Comparison of ENCODE assay signal across 8 mouse cellular contexts in the genomic region with DNA sequence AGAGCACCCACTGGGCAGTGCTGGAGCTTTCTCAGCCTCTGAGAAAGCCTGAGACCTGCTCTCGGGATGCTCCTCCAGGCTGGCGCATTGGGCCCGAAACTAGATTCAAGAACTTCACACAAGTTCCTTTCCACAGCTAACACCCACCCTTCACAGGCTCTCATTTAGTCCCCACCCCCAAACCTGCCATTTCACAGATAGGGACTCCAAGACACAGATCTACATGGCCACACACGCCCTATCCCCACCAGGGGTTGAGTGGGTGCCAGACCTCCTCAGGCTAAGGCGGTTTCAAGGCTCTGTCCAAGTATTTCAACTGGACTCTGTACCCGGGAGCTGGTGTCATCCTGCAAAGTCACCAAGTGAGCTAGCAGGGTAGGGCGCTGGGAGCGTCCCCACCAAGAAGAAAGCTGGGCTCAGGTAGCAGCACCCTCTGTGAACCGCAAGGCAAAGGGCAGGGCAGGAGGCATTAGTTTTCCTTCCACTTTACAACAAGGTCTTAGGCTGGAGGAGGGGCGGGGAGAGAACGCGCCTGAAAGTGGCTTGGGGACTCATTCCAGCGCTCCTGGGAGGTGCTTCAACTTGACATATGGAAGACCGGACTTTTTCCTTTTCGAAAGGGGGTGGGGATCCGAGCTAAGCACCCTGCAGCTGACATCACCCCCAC. TPM values are rescaled to one million over a fixed set of nuclear protein-coding genes. Genes with fewer than 3 reads are reported as not detected.
A peak's percentile ranks its signal among the peaks of the same experiment; 100 is the strongest.
DNase-seq lines count a peak whose midpoint lies in the region; ATAC-seq and TF ChIP-seq lines count a peak whose summit lies in the region.

No protein-coding gene starts in this region.

- 18% methylated on average over 16 of the region's 16 CpGs for WGBS in heart, embryonic 11.5 days (ENCODE audit: insufficient replicate concordance)
- 14% methylated on average over 16 of the region's 16 CpGs for WGBS in intestine, postnatal 0 days
- WGBS in neural tube, embryonic 14.5 days = 23% methylated on average over 16 of the region's 16 CpGs

- DNase-seq in heart, postnatal 4 days = no peak
- peak; percentile 69 to 75 for DNase-seq in lung, adult 18-20 months
- no peak for DNase-seq in layer of hippocampus, postnatal 10 days (ENCODE audit: low spot score in 2 of 2)
- no peak for DNase-seq in frontal cortex, postnatal 14 days (ENCODE audit: low spot score in 2 of 2)

- ATAC-seq in heart, embryonic 11.5 days (replicated peaks; ENCODE audit: insufficient number of reproducible peaks, low FRiP score, low TSS enrichment) = no peak
- ATAC-seq in intestine, postnatal 0 days = peak; percentile 83
- no peak for ATAC-seq in neural tube, embryonic 14.5 days (ENCODE audit: low read depth)

- no peaks in the 10 kb centered on the region for H3K27me3 ChIP-seq in heart, embryonic 11.5 days (ENCODE audit: control insufficient read depth, insufficient read depth, low read length)
- H3K27me3 ChIP-seq in erythroblast, embryonic 14.5 days (ENCODE audit: control insufficient read depth) = peaks cover 23% of the 10 kb centered on the region
- no peaks in the 10 kb centered on the region for H3K27me3 ChIP-seq in intestine, postnatal 0 days (replicated peaks; ENCODE audit: control insufficient read depth, insufficient read depth, low read length)
- H3K27me3 ChIP-seq in neural tube, embryonic 14.5 days (ENCODE audit: control insufficient read depth, insufficient read depth, low read length) = no peaks in the 10 kb centered on the region

- no peaks in the 10 kb centered on the region for H3K36me3 ChIP-seq in heart, embryonic 11.5 days (ENCODE audit: control insufficient read depth, insufficient read depth, low read length)
- H3K36me3 ChIP-seq in erythroblast, embryonic 14.5 days (ENCODE audit: control insufficient read depth) = no peaks in the 10 kb centered on the region; the same call in 1 of the 2 replicates
- H3K36me3 ChIP-seq in intestine, postnatal 0 days (ENCODE audit: control insufficient read depth, insufficient read depth) = no peaks in the 10 kb centered on the region
- H3K36me3 ChIP-seq in neural tube, embryonic 14.5 days (ENCODE audit: control insufficient read depth, insufficient read depth, low read length) = no peaks in the 10 kb centered on the region

- H3K27ac ChIP-seq in heart, embryonic 11.5 days (ENCODE audit: low read depth, low read length) = no peak overlapping the region
- peak overlapping the region; percentile 63 for H3K27ac ChIP-seq in intestine, postnatal 0 days (ENCODE audit: low read depth, low read length)
- no peak overlapping the region for H3K27ac ChIP-seq in neural tube, embryonic 14.5 days (ENCODE audit: low read depth, low read length)

- no peaks in the 10 kb centered on the region for H3K9me3 ChIP-seq in heart, embryonic 11.5 days (replicated peaks; ENCODE audit: control insufficient read depth, low read length)
- H3K9me3 ChIP-seq in erythroblast, embryonic 14.5 days (ENCODE audit: control insufficient read depth, low read length) = no peaks in the 10 kb centered on the region; the same call in 1 of the 2 replicates
- no peaks in the 10 kb centered on the region for H3K9me3 ChIP-seq in intestine, postnatal 0 days (ENCODE audit: control insufficient read depth)
- H3K9me3 ChIP-seq in neural tube, embryonic 14.5 days (ENCODE audit: control insufficient read depth, low read length) = no peaks in the 10 kb centered on the region

- peaks cover 14% of the 10 kb centered on the region for H3K4me1 ChIP-seq in heart, embryonic 11.5 days (ENCODE audit: control insufficient read depth, insufficient read depth, low read length)
- H3K4me1 ChIP-seq in erythroblast, embryonic 14.5 days (ENCODE audit: control insufficient read depth) = peaks cover 51% of the 10 kb centered on the region
- no peaks in the 10 kb centered on the region; the same call in 1 of the 2 replicates for H3K4me1 ChIP-seq in intestine, postnatal 0 days (replicated peaks; ENCODE audit: control insufficient read depth, insufficient read depth, low read length)
- H3K4me1 ChIP-seq in neural tube, embryonic 14.5 days (ENCODE audit: control insufficient read depth, insufficient read depth, low read length) = peaks cover 11% of the 10 kb centered on the region

- peak overlapping the region; percentile 80 for H3K4me3 ChIP-seq in heart, embryonic 11.5 days (ENCODE audit: low read depth, low read length)
- H3K4me3 ChIP-seq in erythroblast, embryonic 14.5 days (replicated peaks) = peak overlapping the region; percentile 88
- peak overlapping the region; percentile 66 for H3K4me3 ChIP-seq in intestine, postnatal 0 days (ENCODE audit: low read depth, low read length)
- peak overlapping the region; percentile 77 for H3K4me3 ChIP-seq in neural tube, embryonic 14.5 days (ENCODE audit: low read depth, low read length)

- H3K9ac ChIP-seq in heart, embryonic 11.5 days (ENCODE audit: low read depth, low read length) = peak overlapping the region; percentile 82; the same call in 1 of the 2 replicates
- H3K9ac ChIP-seq in intestine, postnatal 0 days (ENCODE audit: low read depth, low read length) = peak overlapping the region; percentile 70
- H3K9ac ChIP-seq in neural tube, embryonic 14.5 days (replicated peaks; ENCODE audit: low read depth, low read length) = peak overlapping the region; percentile 84

- TF ChIP-seq CTCF in intestine, postnatal 0 days (IDR thresholded peaks at IDR 0.05; ENCODE audit: low read depth) = no peak

- peak overlapping the region; percentile 99 for H3K4me2 ChIP-seq in heart, embryonic 11.5 days
- peak overlapping the region; percentile 89 for H3K4me2 ChIP-seq in intestine, postnatal 0 days (replicated peaks; ENCODE audit: low read depth)
- peak overlapping the region; percentile 87 for H3K4me2 ChIP-seq in neural tube, embryonic 14.5 days (ENCODE audit: low read depth, low read length)

RNA-seq across cellular contexts. Expression of gene Gltp, which starts 1.0 kb away (rescaled TPM):
- 55.7 and 57.1 TPM in 2 replicates for polyA plus RNA-seq in heart, embryonic 11.5 days (2014; fragmentation: Nextera tagmentation; extraction: Ambion mirVana)
- 10 to 100 TPM; 24.4 to 26.8 TPM for total RNA-seq in heart, postnatal 4 days (2021)
- 6.3 and 7.0 TPM in 2 replicates for polyA plus RNA-seq in erythroblast, embryonic 14.5 days (2012)
- polyA plus RNA-seq in intestine, postnatal 0 days (2015; fragmentation: Nextera tagmentation; extraction: Ambion mirVana) = 111 and 115 TPM in 2 replicates
- polyA plus RNA-seq in neural tube, embryonic 14.5 days (2014; fragmentation: Nextera tagmentation; extraction: Ambion mirVana) = 26.9 and 30.8 TPM in 2 replicates
- 10 to 100 TPM; 25.4 to 26.7 TPM for total RNA-seq in layer of hippocampus, postnatal 10 days (2021)

RNA-seq across cellular contexts. Expression of gene Tchp, which starts 17.7 kb away (rescaled TPM):
- 8.0 and 8.3 TPM in 2 replicates for polyA plus RNA-seq in heart, embryonic 11.5 days (2014; fragmentation: Nextera tagmentation; extraction: Ambion mirVana)
- total RNA-seq in heart, postnatal 4 days (2021) = 1 to 10 TPM; 5.3 to 6.8 TPM
- polyA plus RNA-seq in erythroblast, embryonic 14.5 days (2012) = 1.1 and 1.2 TPM in 2 replicates
- 3.7 and 4.2 TPM in 2 replicates for polyA plus RNA-seq in intestine, postnatal 0 days (2015; fragmentation: Nextera tagmentation; extraction: Ambion mirVana)
- 15.2 and 16.2 TPM in 2 replicates for polyA plus RNA-seq in neural tube, embryonic 14.5 days (2014; fragmentation: Nextera tagmentation; extraction: Ambion mirVana)
- total RNA-seq in layer of hippocampus, postnatal 10 days (2021) = 10 to 100 TPM; 14.1 to 15.8 TPM

RNA-seq across cellular contexts. Expression of gene Trpv4, which starts 31.6 kb away (rescaled TPM):
- polyA plus RNA-seq in heart, embryonic 11.5 days (2014; fragmentation: Nextera tagmentation; extraction: Ambion mirVana) = 0.87 and 0.97 TPM in 2 replicates
- total RNA-seq in heart, postnatal 4 days (2021) = 1 to 10 TPM; 2.8 to 3.1 TPM
- polyA plus RNA-seq in erythroblast, embryonic 14.5 days (2012) = 0.06 and 0.07 TPM in 2 replicates
- 0.70 and 1.0 TPM in 2 replicates for polyA plus RNA-seq in intestine, postnatal 0 days (2015; fragmentation: Nextera tagmentation; extraction: Ambion mirVana)
- polyA plus RNA-seq in neural tube, embryonic 14.5 days (2014; fragmentation: Nextera tagmentation; extraction: Ambion mirVana) = 0.39 and 0.59 TPM in 2 replicates
- total RNA-seq in layer of hippocampus, postnatal 10 days (2021) = 1 to 10 TPM; 1.0 to 2.4 TPM

Comparison
In these comparisons a context has a peak if more than half of its experiments do, and no peak if none do; other contexts are left out.
1. DNase-seq: peak in lung, adult 18-20 months (2 of 2); none in heart, postnatal 4 days (single experiment), layer of hippocampus, postnatal 10 days (0 of 2) and frontal cortex, postnatal 14 days (0 of 2).
2. Peak in every context shown above with its lines, with median percentiles within 50 percentile points of each other: H3K4me2 ChIP-seq, H3K4me3 ChIP-seq and H3K9ac ChIP-seq.